Mouse (Mus musculus): ENCODE results near the gene Bend5.

Gene Bend5

GRCm38 (mm10) chr4:111442435-111443238 lies 27.8 kb downstream of the Bend5 start:
- peak; percentile 35 to 56 for DNase-seq

- no peak for DNase-seq
Measured at GRCm38 (mm10) chr4:111443906-111444615, 29.3 kb downstream of the Bend5 start.

GRCm38 (mm10) chr4:111444616-111445160 lies 29.9 kb downstream of the Bend5 start:
- DNase-seq, result no peak

GRCm38 (mm10) chr4:111447918-111448317 lies 33.1 kb downstream of the Bend5 start:
- no peak for DNase-seq

- DNase-seq, result no peak
Measured at GRCm38 (mm10) chr4:111448586-111448985, 33.8 kb downstream of the Bend5 start.

- no peak for DNase-seq
Measured at GRCm38 (mm10) chr4:111449442-111450199, 34.8 kb downstream of the Bend5 start.

GRCm38 (mm10) chr4:111451283-111451918 lies 36.6 kb downstream of the Bend5 start:
- peak in 1 of 2 experiments; percentile 18 for DNase-seq

- DNase-seq, result no peak
Measured at GRCm38 (mm10) chr4:111452192-111452591, 37.4 kb downstream of the Bend5 start.

GRCm38 (mm10) chr4:111453275-111453674 lies 38.5 kb downstream of the Bend5 start:
- no peak for DNase-seq

GRCm38 (mm10) chr4:111455621-111456020 lies 40.8 kb downstream of the Bend5 start:
- DNase-seq, result no peak

GRCm38 (mm10) chr4:111457568-111457967 lies 42.8 kb downstream of the Bend5 start:
- DNase-seq, result no peak

GRCm38 (mm10) chr4:111467293-111467773 lies 52.5 kb downstream of the Bend5 start:
- DNase-seq, result no peak

- no peak for DNase-seq
Measured at GRCm38 (mm10) chr4:111467796-111468195, 53.0 kb downstream of the Bend5 start.

- DNase-seq, result no peak
Measured at GRCm38 (mm10) chr4:111469847-111470246, 55.0 kb downstream of the Bend5 start.

GRCm38 (mm10) chr4:111471726-111472125 lies 56.9 kb downstream of the Bend5 start:
- DNase-seq, result no peak

GRCm38 (mm10) chr4:111472511-111472910 lies 57.7 kb downstream of the Bend5 start:
- no peak for DNase-seq

- no peak for DNase-seq
Measured at GRCm38 (mm10) chr4:111473014-111473413, 58.2 kb downstream of the Bend5 start.

GRCm38 (mm10) chr4:111475374-111475971 lies 60.7 kb downstream of the Bend5 start:
- DNase-seq, result no peak

GRCm38 (mm10) chr4:111477507-111477906 lies 62.7 kb downstream of the Bend5 start:
- DNase-seq, result no peak

GRCm38 (mm10) chr4:111483499-111483898 lies 68.7 kb downstream of the Bend5 start:
- no peak for DNase-seq

- DNase-seq, result no peak
Measured at GRCm38 (mm10) chr4:111485189-111485588, 70.4 kb downstream of the Bend5 start.

GRCm38 (mm10) chr4:111486187-111486586 lies 71.4 kb downstream of the Bend5 start:
- no peak for DNase-seq
